ENCODE assay signal across 8 mouse cellular contexts in the genomic region with DNA sequence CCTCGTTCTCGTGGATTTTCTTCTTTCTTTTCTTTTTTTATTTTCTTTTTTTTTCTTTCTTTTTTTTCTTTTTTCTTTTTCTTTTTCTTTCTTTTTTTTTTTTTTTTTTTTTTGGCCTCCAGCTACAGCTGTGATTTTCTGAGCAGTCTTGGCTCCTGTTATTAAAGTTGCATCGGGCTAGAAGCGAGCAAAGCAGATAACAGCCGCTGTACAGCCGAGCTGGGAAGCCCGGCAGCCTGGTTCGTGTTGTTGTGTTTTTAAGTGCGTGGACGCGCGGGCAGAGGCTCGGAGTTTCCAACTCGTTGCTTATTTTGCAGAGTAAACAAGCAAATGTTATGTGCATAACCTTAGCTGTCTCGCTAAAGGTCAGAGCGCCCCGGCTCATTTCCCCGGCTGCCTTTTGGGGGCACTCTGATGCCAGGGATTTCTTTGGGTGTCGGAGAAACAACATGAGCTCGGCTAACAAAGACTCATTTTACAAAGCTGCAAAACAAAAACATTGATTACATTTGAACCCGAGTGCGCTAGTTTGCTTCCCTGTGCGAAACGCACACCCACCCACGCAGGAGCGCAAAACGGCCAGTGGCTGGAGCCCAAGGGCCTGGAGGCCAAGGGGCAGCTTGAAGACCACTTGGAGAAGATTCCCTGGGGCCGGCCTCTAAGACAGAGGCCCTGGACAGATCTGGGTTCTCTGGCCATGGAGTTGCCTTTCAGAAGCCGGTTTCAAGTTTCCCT.
A peak's percentile ranks its signal among the peaks of the same experiment; 100 is the strongest.
DNase-seq lines count a peak whose midpoint lies in the region; ATAC-seq and TF ChIP-seq lines count a peak whose summit lies in the region.

No protein-coding gene starts in this region.

- H3K9ac ChIP-seq in embryonic facial prominence, embryonic 15.5 days, result no peak overlapping the region; the same call in 1 of the 2 replicates
- peak overlapping the region; percentile 63 for H3K9ac ChIP-seq in heart, embryonic 12.5 days
- peak overlapping the region; percentile 51 for H3K9ac ChIP-seq in kidney, embryonic 14.5 days (ENCODE audit: low read depth, low read length)
- H3K9ac ChIP-seq in limb, embryonic 12.5 days (replicated peaks), result peak overlapping the region; percentile 58
- H3K9ac ChIP-seq in midbrain, embryonic 14.5 days (replicated peaks; ENCODE audit: low read length), result peak overlapping the region; percentile 45; the same call in 1 of the 2 replicates
- H3K9ac ChIP-seq in stomach, embryonic 16.5 days (ENCODE audit: low read length), result peak overlapping the region; percentile 67

- H3K36me3 ChIP-seq in embryonic facial prominence, embryonic 15.5 days, result no peaks in the 10 kb centered on the region
- no peaks in the 10 kb centered on the region for H3K36me3 ChIP-seq in heart, embryonic 12.5 days
- H3K36me3 ChIP-seq in kidney, embryonic 14.5 days (ENCODE audit: control insufficient read depth, insufficient read depth, low read length), result no peaks in the 10 kb centered on the region
- H3K36me3 ChIP-seq in limb, embryonic 12.5 days, result no peaks in the 10 kb centered on the region
- no peaks in the 10 kb centered on the region for H3K36me3 ChIP-seq in midbrain, embryonic 14.5 days (ENCODE audit: control insufficient read depth, insufficient read depth, low read length)
- H3K36me3 ChIP-seq in stomach, embryonic 16.5 days (ENCODE audit: control insufficient read depth, insufficient read depth, low read length), result no peaks in the 10 kb centered on the region

- DNase-seq in brain, embryonic 14.5 days (ENCODE audit: low read depth), result peak; percentile 88
- peak; percentile 85 for DNase-seq in midbrain, embryonic 14.5 days
- no peak for DNase-seq in spleen, postnatal 10 days (ENCODE audit: low spot score in 2 of 2)

- TF ChIP-seq CTCF in brain, embryonic 14.5 days (IDR thresholded peaks at IDR 0.05; ENCODE audit: borderline replicate concordance, extremely low read depth, insufficient read depth, insufficient read length), result peak; percentile 58

- H3K4me1 ChIP-seq in embryonic facial prominence, embryonic 15.5 days, result peaks cover 36% of the 10 kb centered on the region
- H3K4me1 ChIP-seq in heart, embryonic 12.5 days (replicated peaks), result peaks cover 13% of the 10 kb centered on the region
- H3K4me1 ChIP-seq in kidney, embryonic 14.5 days (ENCODE audit: control insufficient read depth, insufficient read depth, low read length), result peaks cover 23% of the 10 kb centered on the region
- H3K4me1 ChIP-seq in limb, embryonic 12.5 days (replicated peaks), result peaks cover 73% of the 10 kb centered on the region
- H3K4me1 ChIP-seq in midbrain, embryonic 14.5 days (ENCODE audit: control insufficient read depth, insufficient read depth, low read length), result peaks cover 14% of the 10 kb centered on the region
- peaks cover 16% of the 10 kb centered on the region for H3K4me1 ChIP-seq in stomach, embryonic 16.5 days (ENCODE audit: control insufficient read depth, insufficient read depth, low read length)

- H3K9me3 ChIP-seq in embryonic facial prominence, embryonic 15.5 days (replicated peaks), result no peaks in the 10 kb centered on the region
- H3K9me3 ChIP-seq in heart, embryonic 12.5 days (replicated peaks), result no peaks in the 10 kb centered on the region
- H3K9me3 ChIP-seq in kidney, embryonic 14.5 days (ENCODE audit: control insufficient read depth, low read length), result no peaks in the 10 kb centered on the region
- H3K9me3 ChIP-seq in limb, embryonic 12.5 days, result no peaks in the 10 kb centered on the region
- no peaks in the 10 kb centered on the region for H3K9me3 ChIP-seq in midbrain, embryonic 14.5 days (ENCODE audit: control insufficient read depth, low read length)
- no peaks in the 10 kb centered on the region for H3K9me3 ChIP-seq in stomach, embryonic 16.5 days (replicated peaks; ENCODE audit: control insufficient read depth, low read length)

- peak overlapping the region; percentile 33 for H3K4me3 ChIP-seq in embryonic facial prominence, embryonic 15.5 days (replicated peaks)
- H3K4me3 ChIP-seq in heart, embryonic 12.5 days, result peak overlapping the region; percentile 43
- peak overlapping the region; percentile 27 for H3K4me3 ChIP-seq in kidney, embryonic 14.5 days (ENCODE audit: low read length)
- peak overlapping the region; percentile 18 for H3K4me3 ChIP-seq in limb, embryonic 12.5 days (replicated peaks)
- H3K4me3 ChIP-seq in midbrain, embryonic 14.5 days (replicated peaks; ENCODE audit: low read depth, low read length), result peak overlapping the region; percentile 20
- peak overlapping the region; percentile 39 for H3K4me3 ChIP-seq in stomach, embryonic 16.5 days (replicated peaks; ENCODE audit: low read length)

- peak overlapping the region; percentile 63 for H3K4me2 ChIP-seq in embryonic facial prominence, embryonic 15.5 days (replicated peaks)
- H3K4me2 ChIP-seq in heart, embryonic 12.5 days, result peak overlapping the region; percentile 73
- H3K4me2 ChIP-seq in kidney, embryonic 14.5 days (replicated peaks; ENCODE audit: low read depth, low read length), result peak overlapping the region; percentile 43
- H3K4me2 ChIP-seq in limb, embryonic 12.5 days, result peak overlapping the region; percentile 55
- peak overlapping the region; percentile 55 for H3K4me2 ChIP-seq in midbrain, embryonic 14.5 days (ENCODE audit: low read length)
- peak overlapping the region; percentile 61 for H3K4me2 ChIP-seq in stomach, embryonic 16.5 days (ENCODE audit: low read depth, low read length)

- peak overlapping the region; percentile 80 for H3K27ac ChIP-seq in embryonic facial prominence, embryonic 15.5 days (replicated peaks)
- H3K27ac ChIP-seq in heart, embryonic 12.5 days (ENCODE audit: poor library complexity, severe bottlenecking), result no peak overlapping the region; the same call in 1 of the 2 replicates
- peak overlapping the region; percentile 69; the same call in 1 of the 2 replicates for H3K27ac ChIP-seq in kidney, embryonic 14.5 days (ENCODE audit: low read depth, low read length)
- H3K27ac ChIP-seq in limb, embryonic 12.5 days, result peak overlapping the region; percentile 97
- peak overlapping the region; percentile 71 for H3K27ac ChIP-seq in midbrain, embryonic 14.5 days (replicated peaks; ENCODE audit: low read depth, low read length)
- peak overlapping the region; percentile 54 for H3K27ac ChIP-seq in stomach, embryonic 16.5 days (ENCODE audit: low read length)

- 6% methylated on average over 29 of the region's 29 CpGs for WGBS in embryonic facial prominence, embryonic 15.5 days
- WGBS in heart, embryonic 12.5 days, result 7% methylated on average over 29 of the region's 29 CpGs
- WGBS in kidney, embryonic 14.5 days, result 6% methylated on average over 29 of the region's 29 CpGs
- 7% methylated on average over 29 of the region's 29 CpGs for WGBS in limb, embryonic 12.5 days
- WGBS in midbrain, embryonic 14.5 days, result 6% methylated on average over 29 of the region's 29 CpGs
- 9% methylated on average over 29 of the region's 29 CpGs for whole genome bisulfite sequencing in stomach, embryonic 16.5 days

- no peak for TF ChIP-seq POLR2A in brain, embryonic 14.5 days (IDR thresholded peaks at IDR 0.05; ENCODE audit: borderline replicate concordance, extremely low read depth, insufficient read depth, insufficient read length, poor library complexity, severe bottlenecking)

- H3K27me3 ChIP-seq in embryonic facial prominence, embryonic 15.5 days, result peaks cover 5% of the 10 kb centered on the region
- no peaks in the 10 kb centered on the region for H3K27me3 ChIP-seq in heart, embryonic 12.5 days (replicated peaks)
- H3K27me3 ChIP-seq in kidney, embryonic 14.5 days (ENCODE audit: control insufficient read depth, insufficient read depth, low read length), result no peaks in the 10 kb centered on the region
- no peaks in the 10 kb centered on the region for H3K27me3 ChIP-seq in limb, embryonic 12.5 days
- H3K27me3 ChIP-seq in midbrain, embryonic 14.5 days (ENCODE audit: control insufficient read depth, insufficient read depth, low read length), result no peaks in the 10 kb centered on the region
- no peaks in the 10 kb centered on the region for H3K27me3 ChIP-seq in stomach, embryonic 16.5 days (ENCODE audit: control insufficient read depth, insufficient read depth, low read length)

- ATAC-seq in embryonic facial prominence, embryonic 15.5 days (ENCODE audit: insufficient number of reproducible peaks, low FRiP score, low TSS enrichment, low read depth), result no peak
- ATAC-seq in heart, embryonic 12.5 days (ENCODE audit: insufficient number of reproducible peaks, low FRiP score), result peak; percentile 68; the same call in 1 of the 2 replicates
- 0 out of 2 replicates have a peak, but pooled peaks have one; percentile 50 for ATAC-seq in kidney, embryonic 14.5 days (ENCODE audit: low FRiP score, low TSS enrichment)
- ATAC-seq in limb, embryonic 12.5 days (ENCODE audit: insufficient number of reproducible peaks, insufficient read depth, low FRiP score, low TSS enrichment, low read depth), result no peak
- ATAC-seq in midbrain, embryonic 14.5 days (ENCODE audit: low FRiP score, low TSS enrichment), result no peak
- peak; percentile 44; the same call in 1 of the 2 replicates for ATAC-seq in stomach, embryonic 16.5 days (ENCODE audit: insufficient read depth, low FRiP score)

Comparison
In these comparisons a context has a peak if more than half of its experiments do, and no peak if none do; other contexts are left out.
1. DNase-seq: peak in brain, embryonic 14.5 days (single experiment) and midbrain, embryonic 14.5 days (single experiment); none in spleen, postnatal 10 days (0 of 2).
2. ATAC-seq: peak in heart, embryonic 12.5 days (single experiment), kidney, embryonic 14.5 days (single experiment) and stomach, embryonic 16.5 days (single experiment); none in embryonic facial prominence, embryonic 15.5 days (single experiment), limb, embryonic 12.5 days (single experiment) and midbrain, embryonic 14.5 days (single experiment).
3. Peak in every context shown above with its lines, with median percentiles within 50 percentile points of each other: H3K4me2 ChIP-seq and H3K4me3 ChIP-seq.